Mouse (Mus musculus) limb, embryonic 14.5 days (tissue): Measurements from ENCODE around the gene Ltb. TPM values are rescaled to one million over a fixed set of nuclear protein-coding genes. Genes with fewer than 3 reads are reported as not detected.

Experiments
- ATAC-seq: fragments of 200-750 bp; cut with Nextera tagmentation; 2 replicates; pipeline ENCODE4 v1.8.0; 2017; ENCODE audit warnings: low read depth, moderate number of reproducible peaks, moderate TSS enrichment; ENCODE audit not compliant: low FRiP score
- DNase-seq: peaks from one replicate; pipeline ENCODE4 v3.0.0-alpha.2; 2015; ENCODE audit warnings: low spot score
- H3K27ac ChIP-seq: fragments of 300-500 bp; sonication (generic); replicated peaks from 2 replicates; pipeline ENCODE4 v1.5.1; 2014; ENCODE audit warnings: low read depth, mild to moderate bottlenecking, low read length, moderate library complexity, mixed read lengths
- H3K27me3 ChIP-seq: fragments of 300-500 bp; sonication (generic); 2 replicates; pipeline ENCODE4 v1.6.1; 2014; ENCODE audit warnings: low read length, mixed read lengths; ENCODE audit not compliant: control insufficient read depth, insufficient read depth
- H3K36me3 ChIP-seq: fragments of 300-500 bp; sonication (generic); 2 replicates; pipeline ENCODE4 v1.6.1; 2014; ENCODE audit warnings: mild to moderate bottlenecking, low read length, moderate library complexity, mixed read lengths; ENCODE audit not compliant: control insufficient read depth, insufficient read depth
- H3K4me1 ChIP-seq: fragments of 300-500 bp; sonication (generic); 2 replicates; pipeline ENCODE4 v1.6.1; 2014; ENCODE audit warnings: antibody characterized with exemption, low read length, mixed read lengths; ENCODE audit not compliant: control insufficient read depth, insufficient read depth
- H3K4me2 ChIP-seq: fragments of 300-500 bp; sonication (generic); replicated peaks from 2 replicates; pipeline ENCODE4 v1.6.1; 2014; ENCODE audit warnings: low read depth, mild to moderate bottlenecking, low read length, moderate library complexity; ENCODE audit not compliant: severe bottlenecking
- H3K4me3 ChIP-seq: fragments of 300-500 bp; sonication (generic); replicated peaks from 2 replicates; pipeline ENCODE4 v1.5.1; 2014; ENCODE audit warnings: low read length
- H3K9ac ChIP-seq: fragments of 300-500 bp; sonication (generic); 2 replicates; pipeline ENCODE4 v1.6.1; 2014; ENCODE audit warnings: mild to moderate bottlenecking, low read depth, low read length, moderate library complexity; ENCODE audit not compliant: severe bottlenecking
- H3K9me3 ChIP-seq: fragments of 300-500 bp; sonication (generic); 2 replicates; pipeline ENCODE4 v1.6.1; 2016; ENCODE audit warnings: low read length; ENCODE audit not compliant: control insufficient read depth
- POLR2A ChIP-seq: fragments of 200-500 bp; IDR thresholded peaks from 2 replicates; pipeline ENCODE4 v1.8.0; 2012; ENCODE audit warnings: inconsistent platforms, mild to moderate bottlenecking, moderate library complexity, borderline replicate concordance; ENCODE audit not compliant: insufficient read depth, insufficient read length; ENCODE audit errors: extremely low read depth
- WGBS: fragments of 180-500 bp; shearing (Covaris S2); extraction: QIAGEN DNeasy Blood & Tissue Kit; methylation state at CpG from one replicate; pipeline ENCODE4 v1.1.7; 2014; 5-methylcytosine and 5-hydroxymethylcytosine counted together
- polyA plus RNA-seq, 2 experiments: library from polyadenylated mRNA; depleted of rRNA in 1 of 2; stranded (reverse) in 1 of 2; unstranded in 1 of 2; fragments of >200 nt; fragmentation: Nextera tagmentation in 1 of 2; extraction: Ambion mirVana in 1 of 2; gene quantifications; 2 replicates each; pipeline versions ENCODE4 v1.2.1 to v1.2.3; 2012 to 2014

Gene Ltb
- polyA plus RNA-seq, 2 experiments, result 1.1 to 1.7 TPM

DNA sequence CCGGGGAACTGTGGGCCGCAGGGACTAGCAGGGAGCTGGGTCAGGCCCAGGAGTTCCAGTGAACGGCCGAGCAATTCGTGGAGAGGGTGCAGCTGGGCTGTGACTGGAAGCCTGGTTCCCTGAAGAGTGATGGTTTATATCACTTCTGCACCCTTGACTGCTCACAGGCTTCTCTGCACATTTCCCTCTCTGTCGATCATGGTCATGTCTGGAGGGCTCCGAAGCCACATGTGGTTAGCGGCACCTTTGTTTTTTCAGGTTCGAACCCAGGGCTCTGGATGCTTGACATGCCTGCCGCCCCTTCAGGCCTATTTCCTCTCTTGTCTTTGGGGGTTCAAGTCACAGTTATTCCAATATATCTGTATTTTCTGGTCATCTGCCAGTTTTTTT is 11.1 kb downstream of the Ltb start:
- no peak for ATAC-seq
- WGBS, result 58% methylated on average over 10 of the region's 10 CpGs
- H3K27ac ChIP-seq, result no peak overlapping the region
- no peak overlapping the region for H3K4me3 ChIP-seq
- H3K9ac ChIP-seq, result no peak overlapping the region
- H3K9me3 ChIP-seq, result no peaks in the 10 kb centered on the region
- H3K4me2 ChIP-seq, result no peak overlapping the region
- H3K4me1 ChIP-seq, result no peaks in the 10 kb centered on the region
- no peaks in the 10 kb centered on the region for H3K27me3 ChIP-seq
- H3K36me3 ChIP-seq, result no peaks in the 10 kb centered on the region
- TF ChIP-seq POLR2A, result no peak
- no peak for DNase-seq

DNA sequence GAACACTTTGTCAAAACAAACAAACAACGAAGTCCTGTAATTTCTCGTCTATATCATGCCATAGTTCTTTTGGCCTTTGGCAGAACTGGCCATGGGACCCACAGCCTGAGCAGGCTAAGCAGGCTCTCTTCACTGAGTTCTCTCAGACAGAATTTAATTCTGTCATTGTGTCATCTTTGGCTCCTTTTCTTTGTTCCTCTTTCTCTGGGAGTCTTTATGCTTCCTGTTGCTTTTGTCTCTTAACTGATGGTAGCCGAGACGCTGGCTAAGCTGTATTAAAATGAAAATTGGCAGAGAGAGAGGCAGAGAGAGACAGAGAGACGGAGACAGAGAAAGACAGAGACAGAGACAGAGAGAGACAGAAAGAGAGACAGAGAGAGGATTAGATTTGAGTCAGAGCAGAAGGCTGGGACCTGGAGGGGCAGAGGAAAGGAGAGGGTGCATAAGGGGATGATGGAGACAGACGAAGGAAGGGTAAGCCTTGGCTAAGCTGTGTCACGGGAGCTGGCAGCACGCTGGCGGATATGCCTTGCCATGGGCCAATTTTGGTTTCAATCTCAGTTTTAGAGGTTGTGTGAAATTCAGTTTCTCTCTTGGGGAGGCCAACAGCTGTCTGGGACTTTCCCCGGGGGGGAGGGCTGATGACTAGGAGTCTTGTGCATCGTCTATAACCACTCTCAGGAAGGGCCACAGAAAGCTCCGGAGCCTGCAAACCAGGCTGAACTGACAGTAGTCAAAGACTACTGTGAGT is 15.7 kb downstream of the Ltb start:
- Histone ChIP-seq H3K4me2 (no peak overlapping the region), H3K27ac (no peak overlapping the region), H3K27me3 (no peaks in the 10 kb centered on the region), H3K36me3 (no peaks in the 10 kb centered on the region), H3K4me1 (no peaks in the 10 kb centered on the region), H3K9ac (no peak overlapping the region), H3K4me3 (no peak overlapping the region), H3K9me3 (no peaks in the 10 kb centered on the region)
- no peak for TF ChIP-seq POLR2A
- 78% methylated on average over 12 of the region's 12 CpGs for WGBS
- no peak for DNase-seq
- ATAC-seq, result no peak

DNA sequence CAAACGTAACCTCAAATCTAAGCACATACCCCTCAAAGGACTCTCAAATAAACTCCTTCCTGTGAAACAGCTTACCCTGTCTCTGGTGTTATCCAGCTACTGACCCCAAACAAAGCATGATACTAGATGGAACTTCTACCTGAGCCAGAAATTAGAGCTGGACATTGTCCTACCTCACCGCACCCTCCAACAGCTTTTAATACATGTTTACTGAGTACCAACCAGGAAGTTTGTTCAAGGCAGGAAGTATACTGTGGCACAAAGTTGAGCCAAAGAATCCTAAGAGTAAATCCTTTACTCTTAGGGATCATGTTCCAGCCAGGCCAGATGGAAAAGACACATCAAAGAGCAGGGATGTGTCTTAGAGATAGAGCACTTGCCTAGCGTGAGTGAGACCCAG is 16.4 kb downstream of the Ltb start:
- 64% methylated on average over 3 of the region's 3 CpGs for WGBS
- Histone ChIP-seq H3K9ac (no peak overlapping the region), H3K27me3 (no peaks in the 10 kb centered on the region), H3K4me1 (no peaks in the 10 kb centered on the region), H3K27ac (no peak overlapping the region), H3K36me3 (no peaks in the 10 kb centered on the region), H3K9me3 (no peaks in the 10 kb centered on the region), H3K4me2 (no peak overlapping the region), H3K4me3 (no peak overlapping the region)
- DNase-seq (no peak), ATAC-seq (no peak)
- TF ChIP-seq POLR2A, result no peak

DNA sequence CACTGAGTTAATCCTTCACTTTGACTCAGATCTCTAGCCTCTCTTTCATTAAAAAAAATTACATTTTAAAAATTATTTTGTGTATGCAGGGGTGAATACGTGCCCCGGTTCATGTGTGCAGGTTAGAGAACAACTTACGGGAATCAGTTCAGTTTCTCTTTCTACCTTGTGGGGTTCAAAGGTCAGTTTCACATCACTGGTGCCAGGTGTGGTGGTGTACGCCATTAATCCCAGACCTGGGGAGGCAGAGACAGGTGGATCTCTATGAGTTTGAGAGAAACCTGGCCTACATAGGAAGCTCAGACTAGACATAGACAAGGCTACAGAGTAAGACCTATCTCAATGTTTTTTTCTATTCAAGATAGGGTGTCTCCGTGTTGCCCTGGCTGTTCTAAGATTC is 18.8 kb downstream of the Ltb start:
- ATAC-seq (no peak), DNase-seq (no peak)
- H3K4me1 ChIP-seq, result no peaks in the 10 kb centered on the region
- no peak overlapping the region for H3K4me2 ChIP-seq
- H3K27ac ChIP-seq, result no peak overlapping the region
- no peaks in the 10 kb centered on the region for H3K27me3 ChIP-seq
- no peak overlapping the region for H3K4me3 ChIP-seq
- H3K36me3 ChIP-seq, result no peaks in the 10 kb centered on the region
- 87% methylated on average over 5 of the region's 5 CpGs for WGBS
- no peak for TF ChIP-seq POLR2A
- H3K9ac ChIP-seq, result no peak overlapping the region
- H3K9me3 ChIP-seq, result no peaks in the 10 kb centered on the region

DNA sequence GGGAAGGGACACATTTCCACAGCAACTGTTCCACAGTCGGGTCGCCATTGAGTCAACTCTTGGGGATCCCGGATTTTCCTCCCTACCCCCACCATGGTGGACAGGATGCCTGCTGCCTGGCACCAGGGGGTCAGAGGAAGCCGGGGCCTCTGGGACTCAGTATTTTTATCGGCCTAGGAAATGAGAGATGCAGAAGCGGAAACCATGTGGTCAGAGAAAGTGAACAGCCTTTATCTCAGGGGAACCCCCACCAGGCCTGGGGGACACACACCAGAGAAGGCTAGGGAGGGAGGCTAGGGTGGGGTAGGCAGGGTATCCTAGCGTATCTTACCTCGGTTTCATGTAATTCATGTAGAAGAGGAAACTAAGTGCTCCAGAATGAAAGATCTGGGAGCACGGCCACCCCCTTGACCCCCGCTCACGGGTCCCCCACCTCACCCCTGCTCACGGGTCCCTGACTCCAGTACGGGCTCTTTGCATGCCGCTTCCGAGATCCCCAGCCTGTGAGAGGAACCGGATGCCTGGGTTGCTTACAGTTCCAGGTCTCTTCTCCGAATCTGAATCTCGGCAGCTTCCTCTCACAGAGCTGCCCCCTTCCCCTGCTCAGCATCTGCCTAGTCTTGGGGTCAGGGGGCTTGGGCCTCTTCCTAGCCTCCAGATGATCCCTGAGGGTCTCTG is 24.4 kb downstream of the Ltb start:
- Histone ChIP-seq H3K9ac (no peak overlapping the region), H3K4me2 (no peak overlapping the region), H3K4me1 (no peaks in the 10 kb centered on the region), H3K36me3 (peaks cover 28% of the 10 kb centered on the region), H3K27me3 (no peaks in the 10 kb centered on the region), H3K4me3 (no peak overlapping the region), H3K9me3 (no peaks in the 10 kb centered on the region), H3K27ac (no peak overlapping the region)
- no peak for TF ChIP-seq POLR2A
- DNase-seq, result no peak
- WGBS, result 86% methylated on average over 18 of the region's 18 CpGs
- no peak for ATAC-seq
